Mouse (Mus musculus) neural tube, embryonic 13.5 days (tissue): ENCODE data around the gene Bean1. TPM values are rescaled to one million over a fixed set of nuclear protein-coding genes. Genes with fewer than 3 reads are reported as not detected.

Experiments
- ATAC-seq: fragments of 200-750 bp; cut with Nextera tagmentation; 2 replicates; pipeline ENCODE4 v1.8.0; 2017; ENCODE audit warnings: low read depth, mild to moderate bottlenecking, moderate TSS enrichment, moderate library complexity
- H3K27ac ChIP-seq: fragments of 300-500 bp; sonication (generic); replicated peaks from 2 replicates; pipeline ENCODE4 v1.5.1; 2015; ENCODE audit warnings: moderate library complexity, mild to moderate bottlenecking, inconsistent platforms
- H3K27me3 ChIP-seq: fragments of 300-500 bp; sonication (generic); 2 replicates; pipeline ENCODE4 v1.6.1; 2015; ENCODE audit warnings: mild to moderate bottlenecking, inconsistent platforms
- H3K36me3 ChIP-seq: fragments of 300-500 bp; sonication (generic); 2 replicates; pipeline ENCODE4 v1.6.1; 2015; ENCODE audit warnings: mild to moderate bottlenecking, inconsistent platforms
- H3K4me1 ChIP-seq: fragments of 300-500 bp; sonication (generic); replicated peaks from 2 replicates; pipeline ENCODE4 v1.6.1; 2015; ENCODE audit warnings: inconsistent platforms
- H3K4me2 ChIP-seq: fragments of 300-500 bp; sonication (generic); 2 replicates; pipeline ENCODE4 v1.6.1; 2015; ENCODE audit warnings: inconsistent platforms, mild to moderate bottlenecking, moderate library complexity
- H3K4me3 ChIP-seq: fragments of 300-500 bp; sonication (generic); 2 replicates; pipeline ENCODE4 v1.5.1; 2015; ENCODE audit warnings: mild to moderate bottlenecking, inconsistent platforms
- H3K9ac ChIP-seq: fragments of 300-500 bp; sonication (generic); 2 replicates; pipeline ENCODE4 v1.6.1; 2015; ENCODE audit warnings: moderate library complexity, mild to moderate bottlenecking, inconsistent platforms
- H3K9me3 ChIP-seq: fragments of 300-500 bp; sonication (generic); 2 replicates; pipeline ENCODE4 v1.6.1; 2016; ENCODE audit warnings: inconsistent platforms
- WGBS: fragments of 180-500 bp; shearing (Covaris S2); methylation state at CpG from one replicate; pipeline ENCODE4 v1.1.7; 2015; 5-methylcytosine and 5-hydroxymethylcytosine counted together
- polyA plus RNA-seq: library from polyadenylated mRNA; unstranded; fragments of >200 nt; fragmentation: Nextera tagmentation; extraction: Ambion mirVana; gene quantifications from 2 replicates; pipeline ENCODE4 v1.2.1, GENCODE M21; 2015

Bean1 gene
- polyA plus RNA-seq, result 5.8 and 6.0 TPM in 2 replicates

DNA sequence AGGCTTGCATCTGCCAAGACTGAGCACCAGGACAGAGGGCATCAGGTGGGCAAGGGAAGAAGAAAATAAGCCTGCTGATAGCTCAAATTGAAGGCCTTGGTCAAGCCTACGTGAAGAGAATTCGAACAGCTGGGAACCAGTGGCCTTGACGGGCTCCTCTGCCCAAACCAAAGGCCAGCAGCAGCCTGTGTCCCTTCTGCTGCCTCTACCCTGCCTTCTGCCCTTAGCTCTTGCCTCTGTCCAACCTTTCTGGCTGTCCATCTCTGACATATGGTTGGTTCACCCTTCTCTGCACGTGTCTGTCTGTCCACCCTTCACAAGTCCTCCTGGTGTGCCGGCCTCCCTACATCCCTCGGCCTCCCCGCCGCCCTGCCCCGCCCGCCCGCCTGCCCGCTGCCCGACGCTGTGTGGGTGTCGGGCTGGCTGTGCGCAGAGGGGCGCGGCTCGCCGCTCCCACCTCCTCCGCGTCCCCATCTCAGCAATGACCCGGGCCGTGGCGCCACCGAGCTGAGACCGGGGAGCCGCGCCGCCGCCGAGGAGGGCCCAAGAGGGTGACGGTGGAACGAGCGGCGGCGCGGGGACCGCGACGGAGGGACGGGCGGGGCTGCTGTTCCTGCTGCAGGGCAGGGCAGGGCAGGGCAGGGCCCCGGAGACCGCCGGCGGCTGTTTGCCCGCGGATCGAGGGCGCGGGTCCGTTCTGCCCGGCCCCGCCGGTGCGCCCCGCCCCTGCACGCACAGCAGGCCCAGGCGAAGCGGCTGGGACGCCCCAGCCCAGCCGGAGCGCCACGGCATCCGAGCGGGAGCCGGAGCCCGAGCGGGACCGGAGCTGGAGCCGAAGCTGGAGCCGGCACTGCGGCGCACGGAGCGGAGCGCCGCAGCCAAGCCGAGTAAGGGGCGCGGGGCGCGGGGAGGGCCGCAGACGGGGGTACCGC, at the start of gene Bean1:
Gene Bean1, plus strand, starts transcription at position 325 of the 932 bp plus-strand sequence.
- Histone ChIP-seq H3K9ac (peak within 1 kb of the TSS; percentile 91), H3K36me3 (no peaks in the 10 kb centered on the region), H3K4me2 (peak within 1 kb of the TSS; percentile 89), H3K4me1 (peaks cover 12% of the 10 kb centered on the region; the same call in 1 of the 2 replicates), H3K27ac (peak within 1 kb of the TSS; percentile 61), H3K27me3 (peaks cover 32% of the 10 kb centered on the region), H3K9me3 (no peaks in the 10 kb centered on the region), H3K4me3 (peak within 1 kb of the TSS; percentile 68)
- peak; percentile 84 for ATAC-seq
- 2% methylated on average over 75 of the region's 87 CpGs for WGBS

GRCm38 (mm10) chr8:104121640-104122416, 48.4 kb upstream of the Bean1 start:
- Histone ChIP-seq H3K4me3 (no peak overlapping the region), H3K27ac (no peak overlapping the region), H3K9me3 (no peaks in the 10 kb centered on the region), H3K9ac (no peak overlapping the region), H3K27me3 (no peaks in the 10 kb centered on the region), H3K36me3 (no peaks in the 10 kb centered on the region), H3K4me1 (no peaks in the 10 kb centered on the region), H3K4me2 (no peak overlapping the region)
- ATAC-seq, result no peak
- WGBS, result 86% methylated on average over 12 of the region's 12 CpGs

- H3K27ac ChIP-seq, result no peak overlapping the region
- H3K4me3 ChIP-seq, result no peak overlapping the region
- no peaks in the 10 kb centered on the region for H3K36me3 ChIP-seq
- no peak for ATAC-seq
- no peaks in the 10 kb centered on the region for H3K9me3 ChIP-seq
- H3K4me1 ChIP-seq, result no peaks in the 10 kb centered on the region
- no peak overlapping the region for H3K4me2 ChIP-seq
- 88% methylated on average over 2 of the region's 2 CpGs for WGBS
- no peak overlapping the region for H3K9ac ChIP-seq
- no peaks in the 10 kb centered on the region for H3K27me3 ChIP-seq
Measured at GRCm38 (mm10) chr8:104123080-104123657, 47.1 kb upstream of the Bean1 start.

DNA sequence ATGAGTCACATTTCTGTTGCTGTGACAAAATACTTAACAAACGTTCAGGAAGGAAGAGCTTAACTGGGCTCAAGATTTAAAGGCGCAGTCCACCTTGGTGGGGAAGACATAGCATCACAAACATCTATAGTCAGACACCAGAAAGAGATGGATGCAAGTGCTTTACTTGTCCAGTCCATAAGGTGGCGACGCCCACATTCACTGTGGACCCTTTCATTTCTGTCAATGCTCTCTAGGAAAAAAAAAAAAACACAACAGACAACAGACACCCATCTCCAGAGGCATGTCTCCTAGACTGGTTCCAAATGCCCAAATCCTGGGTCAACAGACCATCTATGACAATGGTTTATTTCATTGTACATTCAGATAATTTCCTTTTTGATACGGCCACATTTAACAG, 45.7 kb upstream of the Bean1 start:
- Histone ChIP-seq H3K9me3 (no peaks in the 10 kb centered on the region), H3K9ac (no peak overlapping the region), H3K36me3 (no peaks in the 10 kb centered on the region), H3K27ac (no peak overlapping the region), H3K27me3 (no peaks in the 10 kb centered on the region), H3K4me1 (no peaks in the 10 kb centered on the region), H3K4me2 (no peak overlapping the region), H3K4me3 (no peak overlapping the region)
- 87% methylated on average over 5 of the region's 5 CpGs for WGBS
- no peak for ATAC-seq

GRCm38 (mm10) chr8:104127160-104127883, 42.9 kb upstream of the Bean1 start:
- WGBS, result 70% methylated on average over 4 of the region's 4 CpGs
- Histone ChIP-seq H3K4me3 (no peak overlapping the region), H3K27ac (no peak overlapping the region), H3K36me3 (no peaks in the 10 kb centered on the region), H3K4me1 (no peaks in the 10 kb centered on the region), H3K4me2 (no peak overlapping the region), H3K9me3 (no peaks in the 10 kb centered on the region), H3K27me3 (no peaks in the 10 kb centered on the region), H3K9ac (no peak overlapping the region)
- no peak for ATAC-seq

DNA sequence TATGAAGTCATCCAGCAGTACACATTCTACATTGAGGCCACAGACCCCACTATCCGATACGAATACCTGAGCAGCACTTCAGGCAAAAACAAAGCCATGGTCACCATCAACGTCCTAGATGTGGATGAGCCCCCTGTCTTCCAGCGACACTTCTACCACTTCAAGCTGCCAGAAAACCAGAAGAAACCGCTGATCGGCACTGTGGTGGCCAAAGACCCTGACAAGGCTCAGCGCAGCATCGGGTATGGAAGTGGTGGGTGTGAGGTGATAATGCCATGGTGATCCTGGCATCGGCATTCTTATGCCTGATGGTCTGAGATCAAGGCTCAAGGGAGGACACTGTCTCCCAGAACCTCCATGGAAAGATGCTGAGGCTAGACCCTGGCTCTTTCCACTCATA, 39.3 kb upstream of the Bean1 start:
- H3K27ac ChIP-seq, result no peak overlapping the region
- no peaks in the 10 kb centered on the region for H3K4me1 ChIP-seq
- H3K27me3 ChIP-seq, result no peaks in the 10 kb centered on the region
- no peak overlapping the region for H3K4me3 ChIP-seq
- no peaks in the 10 kb centered on the region for H3K9me3 ChIP-seq
- H3K9ac ChIP-seq, result no peak overlapping the region
- no peak for ATAC-seq
- H3K4me2 ChIP-seq, result no peak overlapping the region
- H3K36me3 ChIP-seq, result no peaks in the 10 kb centered on the region
- WGBS, result 94% methylated on average over 9 of the region's 9 CpGs

- no peaks in the 10 kb centered on the region for H3K27me3 ChIP-seq
- H3K4me2 ChIP-seq, result no peak overlapping the region
- H3K9ac ChIP-seq, result no peak overlapping the region
- H3K4me3 ChIP-seq, result no peak overlapping the region
- no peaks in the 10 kb centered on the region for H3K9me3 ChIP-seq
- H3K36me3 ChIP-seq, result no peaks in the 10 kb centered on the region
- H3K4me1 ChIP-seq, result no peaks in the 10 kb centered on the region
- no peak for ATAC-seq
- 85% methylated on average over 7 of the region's 7 CpGs for WGBS
- H3K27ac ChIP-seq, result no peak overlapping the region
Measured at GRCm38 (mm10) chr8:104131414-104131975, 38.7 kb upstream of the Bean1 start.

DNA sequence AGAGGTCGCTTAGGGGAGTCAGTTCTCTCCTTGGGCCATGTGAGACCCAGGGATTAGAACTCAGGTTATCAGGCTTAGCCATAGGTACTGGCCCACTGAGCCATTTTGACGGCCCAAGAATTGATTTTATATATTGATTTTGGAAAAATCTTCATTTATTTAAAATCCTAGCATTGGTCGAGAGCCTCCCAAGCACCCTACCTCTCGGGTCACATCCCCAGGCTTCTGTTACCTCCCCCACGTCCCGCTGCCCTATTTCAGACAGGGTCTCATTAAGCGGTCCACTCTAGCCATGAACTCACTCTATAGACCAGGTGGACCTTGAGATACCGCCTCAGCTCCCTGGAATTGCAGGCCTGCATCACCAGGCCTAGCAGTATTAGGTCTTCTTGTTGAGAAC, 35.7 kb upstream of the Bean1 start:
- no peaks in the 10 kb centered on the region for H3K9me3 ChIP-seq
- H3K27ac ChIP-seq, result no peak overlapping the region
- H3K27me3 ChIP-seq, result no peaks in the 10 kb centered on the region
- H3K9ac ChIP-seq, result no peak overlapping the region
- ATAC-seq, result no peak
- WGBS, result 95% methylated on average over 8 of the region's 8 CpGs
- H3K4me2 ChIP-seq, result no peak overlapping the region
- no peaks in the 10 kb centered on the region for H3K4me1 ChIP-seq
- H3K4me3 ChIP-seq, result no peak overlapping the region
- H3K36me3 ChIP-seq, result no peaks in the 10 kb centered on the region

DNA sequence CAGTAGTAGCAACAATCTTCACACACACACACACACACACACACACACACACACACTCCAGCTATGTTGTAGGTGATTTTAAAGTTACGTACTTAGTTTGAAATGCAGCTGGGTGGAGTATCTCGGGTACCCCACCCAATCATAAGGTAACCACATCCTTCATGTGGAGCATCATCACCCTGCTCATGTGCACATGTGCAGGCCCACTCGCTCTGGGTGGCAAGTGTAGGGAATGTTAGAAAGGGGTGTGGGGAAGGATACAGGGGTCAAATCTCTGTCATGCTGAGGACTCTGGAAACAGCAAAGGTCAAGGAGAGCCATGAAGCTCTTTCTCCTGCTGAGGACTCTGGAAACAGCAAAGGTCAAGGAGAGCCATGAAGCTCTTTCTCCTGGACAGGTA, 34.0 kb upstream of the Bean1 start:
- no peak overlapping the region for H3K9ac ChIP-seq
- no peak overlapping the region for H3K27ac ChIP-seq
- no peaks in the 10 kb centered on the region for H3K36me3 ChIP-seq
- 91% methylated on average over 3 of the region's 3 CpGs for WGBS
- no peak overlapping the region for H3K4me3 ChIP-seq
- no peak for ATAC-seq
- no peaks in the 10 kb centered on the region for H3K27me3 ChIP-seq
- no peaks in the 10 kb centered on the region for H3K9me3 ChIP-seq
- no peaks in the 10 kb centered on the region for H3K4me1 ChIP-seq
- H3K4me2 ChIP-seq, result no peak overlapping the region

DNA sequence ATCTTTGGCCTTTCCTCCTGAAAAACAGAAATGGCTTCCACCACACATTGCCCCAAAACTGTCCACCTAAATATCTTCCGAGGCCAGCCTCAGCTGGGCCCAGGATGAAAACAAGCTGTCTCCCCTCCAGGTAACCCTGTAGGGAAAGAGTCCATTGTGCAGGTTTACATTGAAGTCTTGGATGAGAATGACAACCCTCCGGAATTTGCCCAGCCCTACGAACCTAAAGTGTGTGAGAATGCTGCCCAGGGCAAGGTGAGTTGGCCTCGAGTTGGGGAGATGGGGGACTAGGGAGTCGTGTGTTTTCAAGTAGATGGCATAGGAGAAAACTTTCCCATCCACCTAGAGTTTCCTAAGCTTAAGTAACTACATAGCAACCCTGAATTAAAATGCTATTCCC, 32.6 kb upstream of the Bean1 start:
- Histone ChIP-seq H3K27me3 (no peaks in the 10 kb centered on the region), H3K36me3 (no peaks in the 10 kb centered on the region), H3K4me3 (no peak overlapping the region), H3K27ac (no peak overlapping the region), H3K4me1 (no peaks in the 10 kb centered on the region), H3K9ac (no peak overlapping the region), H3K4me2 (no peak overlapping the region), H3K9me3 (no peaks in the 10 kb centered on the region)
- ATAC-seq, result no peak
- WGBS, result 88% methylated on average over 5 of the region's 5 CpGs

DNA sequence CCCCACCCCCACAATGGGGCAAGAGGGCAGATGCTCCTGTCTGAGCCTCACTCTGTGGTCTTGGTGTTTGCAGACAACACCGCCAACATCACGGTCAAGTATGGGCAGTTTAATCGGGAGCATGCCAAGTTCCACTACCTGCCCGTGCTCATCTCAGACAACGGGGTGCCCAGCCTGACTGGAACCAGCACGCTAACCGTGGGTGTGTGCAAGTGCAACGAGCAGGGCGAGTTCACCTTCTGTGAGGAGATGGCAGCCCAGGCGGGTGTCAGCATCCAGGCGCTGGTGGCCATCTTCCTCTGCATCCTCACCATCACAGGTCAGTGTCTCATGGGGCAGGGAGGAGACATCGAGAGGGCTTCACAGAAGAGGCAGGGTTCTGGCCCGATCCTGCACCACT, 29.6 kb upstream of the Bean1 start:
- ATAC-seq, result no peak
- WGBS, result 91% methylated on average over 13 of the region's 13 CpGs
- Histone ChIP-seq H3K4me1 (no peaks in the 10 kb centered on the region), H3K36me3 (no peaks in the 10 kb centered on the region), H3K4me2 (no peak overlapping the region), H3K9ac (no peak overlapping the region), H3K4me3 (no peak overlapping the region), H3K27ac (no peak overlapping the region), H3K9me3 (no peaks in the 10 kb centered on the region), H3K27me3 (no peaks in the 10 kb centered on the region)
